Mouse (Mus musculus): ENCODE data around the gene Mpo. TPM values are rescaled to one million over a fixed set of nuclear protein-coding genes. Genes with fewer than 3 reads are reported as not detected.

The Mpo gene
- polyA plus RNA-seq, 1 experiment: not detected

DNA sequence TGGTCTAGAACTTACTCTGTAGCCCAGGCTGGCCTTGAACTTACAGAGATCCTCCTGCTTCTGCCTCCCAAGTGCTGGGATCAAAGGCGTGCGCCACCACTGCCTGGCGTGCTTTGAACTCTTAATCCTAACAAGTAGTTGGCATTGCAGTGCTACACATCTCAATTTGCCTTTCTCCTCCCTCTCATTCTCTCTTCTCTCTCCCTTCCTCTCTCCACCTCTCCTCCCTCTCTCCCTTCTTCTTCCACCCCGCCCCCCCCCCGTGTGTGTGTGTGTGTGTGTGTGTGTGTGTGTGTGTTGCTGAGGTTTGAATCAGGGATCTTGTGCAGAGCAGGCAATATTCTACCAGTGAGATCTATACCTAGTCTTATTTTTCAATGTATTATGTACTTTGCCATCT, 46.1 kb upstream of the Mpo start:
- no peak overlapping the region for H3K4me2 ChIP-seq (ENCODE audit: low read depth)
- H3K27me3 ChIP-seq (ENCODE audit: control insufficient read depth, insufficient read depth, insufficient read length): no peaks in the 10 kb centered on the region
- H3K4me3 ChIP-seq: no peak overlapping the region
- no peak overlapping the region for H3ac ChIP-seq (ENCODE audit: control insufficient read depth, insufficient read length)
- no peak for TF ChIP-seq POLR2A (IDR thresholded peaks at IDR 0.05; ENCODE audit: insufficient read length, low read depth)
- TF ChIP-seq CEBPB (IDR thresholded peaks at IDR 0.05; ENCODE audit: insufficient read depth, poor library complexity, severe bottlenecking): no peak
- TF ChIP-seq MYOG (IDR thresholded peaks at IDR 0.05; ENCODE audit: control insufficient read depth in 1 of 3, insufficient read depth in 1 of 3, insufficient read length in 2 of 3, low read depth in 2 of 3): no peak
- TF ChIP-seq REST (IDR thresholded peaks at IDR 0.05; ENCODE audit: insufficient read depth, insufficient read length): no peak
- no peak for TF ChIP-seq TCF12 (IDR thresholded peaks at IDR 0.05; ENCODE audit: insufficient read depth, poor library complexity, severe bottlenecking)
- TF ChIP-seq TCF3 (IDR thresholded peaks at IDR 0.05; ENCODE audit: insufficient read length, low read depth): no peak
- TF ChIP-seq SRF (IDR thresholded peaks at IDR 0.05; ENCODE audit: control insufficient read depth, insufficient read length, low read depth): no peak
- TF ChIP-seq USF1 (IDR thresholded peaks at IDR 0.05; ENCODE audit: low read depth): no peak
- TF ChIP-seq POLR2AphosphoS2 (IDR thresholded peaks at IDR 0.05; ENCODE audit: insufficient read length, low read depth): no peak
- no peaks in the 10 kb centered on the region for H3K79me2 ChIP-seq (ENCODE audit: control insufficient read depth, insufficient read depth)
- H3K36me3 ChIP-seq (ENCODE audit: control insufficient read depth, insufficient read depth): peaks cover 16% of the 10 kb centered on the region

DNA sequence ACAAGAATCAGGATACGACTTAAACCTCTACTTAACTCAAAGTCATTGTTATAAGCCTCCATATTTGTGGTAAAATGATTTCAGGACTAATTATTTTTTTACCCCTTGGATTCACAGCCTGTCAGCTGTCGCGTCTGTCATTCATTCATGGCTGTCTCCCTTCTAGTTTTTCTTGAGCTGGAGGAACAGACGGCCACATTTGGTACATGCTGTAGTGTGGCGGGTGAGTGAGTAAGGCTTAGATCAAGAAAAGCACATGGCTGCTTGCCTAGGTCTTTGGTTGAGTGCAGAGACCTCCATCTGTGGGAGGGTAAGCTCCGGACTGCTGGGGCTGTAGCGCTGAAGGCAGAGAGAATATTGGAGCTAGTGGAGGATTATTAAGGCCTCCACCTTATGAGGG, 45.7 kb upstream of the Mpo start:
- H3K36me3 ChIP-seq (ENCODE audit: control insufficient read depth, insufficient read depth): peaks cover 16% of the 10 kb centered on the region
- no peak overlapping the region for H3K4me3 ChIP-seq
- no peak overlapping the region for H3ac ChIP-seq (ENCODE audit: control insufficient read depth, insufficient read length)
- no peak overlapping the region for H3K4me2 ChIP-seq (ENCODE audit: low read depth)
- no peaks in the 10 kb centered on the region for H3K27me3 ChIP-seq (ENCODE audit: control insufficient read depth, insufficient read depth, insufficient read length)
- TF ChIP-seq CEBPB (IDR thresholded peaks at IDR 0.05; ENCODE audit: insufficient read depth, poor library complexity, severe bottlenecking) (no peak), MYOD1 (IDR thresholded peaks at IDR 0.05; ENCODE audit: control insufficient read depth in 1 of 3, insufficient read length in 2 of 3, low read depth in 2 of 3) (peak in 2 of 3 experiments; percentile 7 to 22), SRF (IDR thresholded peaks at IDR 0.05; ENCODE audit: control insufficient read depth, insufficient read length, low read depth) (no peak), MAX (IDR thresholded peaks at IDR 0.05; ENCODE audit: low read depth) (no peak)
- no peaks in the 10 kb centered on the region for H3K79me2 ChIP-seq (ENCODE audit: control insufficient read depth, insufficient read depth)

DNA sequence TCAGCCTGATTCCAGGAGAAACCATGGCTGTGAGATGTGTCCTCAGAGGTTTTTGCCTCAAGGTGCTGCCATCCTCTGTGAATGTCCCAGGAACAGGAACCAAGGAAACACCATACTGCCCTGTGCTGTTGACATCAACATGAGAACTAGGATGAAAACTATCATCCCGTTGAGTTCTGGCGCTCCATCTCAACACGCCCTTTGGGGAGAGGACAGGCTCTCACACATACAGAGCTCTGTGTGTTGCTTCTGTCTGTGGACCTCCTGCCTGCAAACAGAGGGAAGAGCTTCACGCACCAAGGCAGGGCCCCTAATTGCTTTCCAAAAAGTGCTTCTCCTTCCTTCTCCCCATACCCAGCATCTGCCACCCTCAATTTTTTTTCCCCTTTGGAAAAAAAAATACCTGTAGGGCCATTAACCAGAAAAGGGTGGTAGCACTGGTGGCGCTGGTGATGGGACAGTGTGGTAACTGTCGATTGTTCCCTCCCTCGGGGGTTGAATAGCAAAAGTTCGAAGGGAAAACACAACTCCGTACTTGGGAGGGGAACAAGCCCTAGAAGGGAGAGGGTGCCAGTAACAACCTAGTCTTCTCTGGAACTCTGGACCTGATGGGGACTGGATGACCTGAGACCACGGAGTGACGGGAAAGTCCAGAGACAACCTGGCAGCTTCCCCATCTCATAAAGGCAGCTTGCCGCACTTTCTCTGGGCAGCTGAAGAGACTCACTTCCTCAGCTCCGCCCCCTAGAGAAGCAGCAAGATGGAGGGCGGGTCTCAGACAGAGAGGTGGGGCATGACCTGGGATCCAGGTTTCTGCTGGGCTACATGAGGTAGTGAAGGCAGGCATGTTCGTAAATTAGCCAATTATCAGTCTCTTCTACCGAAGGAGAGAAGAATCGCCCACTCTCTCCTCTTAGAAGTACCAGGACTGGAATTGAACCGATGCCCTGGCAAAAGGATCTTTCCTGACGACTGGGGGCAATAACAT, 45.0 kb upstream of the Mpo start:
- H3K4me3 ChIP-seq: peak overlapping the region; percentile 18
- TF ChIP-seq USF1 (IDR thresholded peaks at IDR 0.05; ENCODE audit: low read depth): no peak
- no peak for TF ChIP-seq MAX (IDR thresholded peaks at IDR 0.05; ENCODE audit: low read depth)
- TF ChIP-seq POLR2A (IDR thresholded peaks at IDR 0.05; ENCODE audit: insufficient read length, low read depth): peak; percentile 12
- no peak for TF ChIP-seq TCF12 (IDR thresholded peaks at IDR 0.05; ENCODE audit: insufficient read depth, poor library complexity, severe bottlenecking)
- TF ChIP-seq MYOG (IDR thresholded peaks at IDR 0.05; ENCODE audit: control insufficient read depth in 1 of 3, insufficient read depth in 1 of 3, insufficient read length in 2 of 3, low read depth in 2 of 3): no peak
- no peaks in the 10 kb centered on the region for H3K79me2 ChIP-seq (ENCODE audit: control insufficient read depth, insufficient read depth)
- no peak overlapping the region for H3ac ChIP-seq (ENCODE audit: control insufficient read depth, insufficient read length)
- peak overlapping the region; percentile 92 for H3K4me2 ChIP-seq (ENCODE audit: low read depth)
- H3K27me3 ChIP-seq (ENCODE audit: control insufficient read depth, insufficient read depth, insufficient read length): no peaks in the 10 kb centered on the region
- peaks cover 15% of the 10 kb centered on the region for H3K36me3 ChIP-seq (ENCODE audit: control insufficient read depth, insufficient read depth)

DNA sequence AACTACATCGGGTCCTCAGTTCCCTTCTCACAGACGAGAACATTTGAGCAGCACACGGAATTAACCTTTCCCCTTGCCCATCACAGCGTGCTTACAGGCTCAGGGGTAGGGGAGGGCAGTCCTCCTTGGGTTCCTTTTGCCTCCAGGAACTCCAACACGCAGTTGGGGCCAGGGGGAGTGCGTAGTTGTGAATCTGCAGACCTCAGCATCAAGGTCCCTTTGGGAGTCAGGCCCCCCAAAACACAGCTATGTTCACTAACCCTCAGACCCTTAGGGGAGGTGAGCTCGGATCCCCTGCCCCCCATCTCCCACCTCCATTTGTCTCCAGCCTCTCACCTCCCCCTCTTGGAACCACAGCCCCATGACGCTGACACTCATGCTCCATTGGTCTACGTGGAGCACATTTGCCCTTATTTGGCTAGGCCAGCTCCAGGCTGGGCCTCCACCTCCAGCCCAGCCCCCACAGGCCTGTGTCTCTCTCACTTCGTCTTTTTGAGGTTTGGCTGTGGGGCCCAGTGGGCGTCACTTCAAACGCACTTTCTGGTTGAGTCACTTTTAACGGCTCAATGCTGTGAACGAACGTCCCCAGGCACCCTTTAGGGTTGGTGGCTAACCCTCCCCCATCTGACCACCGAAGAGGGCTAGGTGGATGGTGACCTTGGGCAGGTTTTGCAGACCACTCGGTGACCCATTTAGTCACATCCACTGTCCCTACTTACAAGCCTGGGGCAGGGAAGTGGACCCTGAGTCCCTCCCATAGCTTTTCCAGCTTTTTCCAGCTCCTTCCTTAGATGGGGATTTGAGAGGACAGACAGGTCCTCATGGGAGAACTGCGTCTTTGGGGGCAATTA, 44.0 kb upstream of the Mpo start:
- no peaks in the 10 kb centered on the region for H3K79me2 ChIP-seq (ENCODE audit: control insufficient read depth, insufficient read depth)
- H3K27me3 ChIP-seq (ENCODE audit: control insufficient read depth, insufficient read depth, insufficient read length): no peaks in the 10 kb centered on the region
- no peak overlapping the region for H3ac ChIP-seq (ENCODE audit: control insufficient read depth, insufficient read length)
- H3K4me3 ChIP-seq: peak overlapping the region; percentile 18
- peaks cover 5% of the 10 kb centered on the region for H3K36me3 ChIP-seq (ENCODE audit: control insufficient read depth, insufficient read depth)
- TF ChIP-seq MAX (IDR thresholded peaks at IDR 0.05; ENCODE audit: low read depth) (no peak), CEBPB (IDR thresholded peaks at IDR 0.05; ENCODE audit: insufficient read depth, poor library complexity, severe bottlenecking) (no peak), TCF12 (IDR thresholded peaks at IDR 0.05; ENCODE audit: insufficient read depth, poor library complexity, severe bottlenecking) (no peak), SRF (IDR thresholded peaks at IDR 0.05; ENCODE audit: control insufficient read depth, insufficient read length, low read depth) (peak; percentile 99), POLR2A (IDR thresholded peaks at IDR 0.05; ENCODE audit: insufficient read length, low read depth) (peak; percentile 23), USF1 (IDR thresholded peaks at IDR 0.05; ENCODE audit: low read depth) (peak; percentile 40), E2F4 (IDR thresholded peaks at IDR 0.05; ENCODE audit: insufficient read depth) (no peak), MYOG (IDR thresholded peaks at IDR 0.05; ENCODE audit: control insufficient read depth in 1 of 3, insufficient read depth in 1 of 3, insufficient read length in 2 of 3, low read depth in 2 of 3) (no peak), REST (IDR thresholded peaks at IDR 0.05; ENCODE audit: insufficient read depth, insufficient read length) (no peak)
- H3K4me2 ChIP-seq (ENCODE audit: low read depth): peak overlapping the region; percentile 92

All from myocyte (in vitro differentiated cells).